Comparison of ENCODE assay signal across 17 mouse cellular contexts in the genomic region with DNA sequence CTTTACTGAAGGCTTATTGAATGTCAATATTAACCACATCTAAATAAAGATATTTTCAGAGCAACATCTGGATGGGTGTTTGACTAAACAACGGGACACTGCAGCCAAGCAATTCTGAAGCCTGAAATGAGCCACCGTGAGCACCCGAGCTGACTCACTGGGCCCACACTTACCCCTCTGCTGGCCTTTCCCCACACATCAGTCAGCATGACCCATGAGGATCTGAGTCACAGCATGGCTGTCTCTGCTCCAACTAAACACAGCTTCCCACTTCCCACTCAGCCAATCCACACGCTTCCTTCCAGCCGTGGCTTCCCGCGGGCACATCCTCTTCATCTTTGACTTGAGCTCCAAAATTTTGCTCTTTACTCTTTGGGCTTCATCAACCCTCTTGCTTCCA. TPM values are rescaled to one million over a fixed set of nuclear protein-coding genes. Genes with fewer than 3 reads are reported as not detected.
DNase-seq lines count a peak whose midpoint lies in the region; ATAC-seq lines count a peak whose summit lies in the region.
"Had no signal": no experiment of that assay in that cellular context is flagged by ENCODE, and none has a peak within 500 bp of the region (broad histone marks: within the 10 kb centered on the region; RNA-seq: fewer than 3 reads in every experiment).

No protein-coding gene starts in this region.

- no peaks in the 10 kb centered on the region for H3K9me3 ChIP-seq in heart, embryonic 13.5 days
- H3K9me3 ChIP-seq in kidney, embryonic 14.5 days (ENCODE audit: control insufficient read depth, low read length), result no peaks in the 10 kb centered on the region
- H3K9me3 ChIP-seq in kidney, embryonic 16.5 days (ENCODE audit: low read length), result no peaks in the 10 kb centered on the region
- H3K9me3 ChIP-seq: embryonic facial prominence, embryonic 12.5 days; G1E; hindbrain, embryonic 15.5 days; limb, embryonic 13.5 days had no signal

- no peak for ATAC-seq in heart, embryonic 13.5 days (ENCODE audit: extremely low read depth, insufficient number of reproducible peaks, low FRiP score, low TSS enrichment)
- no peak for ATAC-seq in kidney, embryonic 14.5 days (ENCODE audit: low FRiP score, low TSS enrichment)
- no peak for ATAC-seq in kidney, embryonic 16.5 days (ENCODE audit: low FRiP score, low TSS enrichment)

- DNase-seq in right cerebral cortex, postnatal 25 days, result peak; percentile 16
- no peak for DNase-seq in right cerebral cortex, postnatal 14 days
- peak; percentile 71 for DNase-seq in adrenal gland, postnatal 14 days
- DNase-seq in testis, postnatal 14 days (ENCODE audit: low spot score), result no peak
- DNase-seq: cerebellum, adult 9-11 months; kidney, adult 9 months; lung, postnatal 10 days had no signal

- H3K27me3 ChIP-seq in heart, embryonic 13.5 days (replicated peaks), result no peaks in the 10 kb centered on the region
- no peaks in the 10 kb centered on the region for H3K27me3 ChIP-seq in kidney, embryonic 14.5 days (ENCODE audit: control insufficient read depth, insufficient read depth, low read length)
- H3K27me3 ChIP-seq in kidney, embryonic 16.5 days (ENCODE audit: insufficient read depth, low read length), result no peaks in the 10 kb centered on the region
- H3K27me3 ChIP-seq: hindbrain, embryonic 15.5 days; limb, embryonic 13.5 days had no signal

- no peak overlapping the region for H3K4me3 ChIP-seq in heart, embryonic 13.5 days
- no peak overlapping the region for H3K4me3 ChIP-seq in kidney, embryonic 14.5 days (ENCODE audit: low read length)
- H3K4me3 ChIP-seq in kidney, embryonic 16.5 days (ENCODE audit: low read length), result no peak overlapping the region
- H3K4me3 ChIP-seq: embryonic facial prominence, embryonic 12.5 days; hindbrain, embryonic 15.5 days; limb, embryonic 13.5 days had no signal

- peak overlapping the region; percentile 95 for H3K27ac ChIP-seq in heart, embryonic 13.5 days (replicated peaks)
- no peak overlapping the region for H3K27ac ChIP-seq in kidney, embryonic 14.5 days (ENCODE audit: low read depth, low read length)
- H3K27ac ChIP-seq in kidney, embryonic 16.5 days (ENCODE audit: low read length), result no peak overlapping the region
- H3K27ac ChIP-seq: embryonic facial prominence, embryonic 12.5 days; hindbrain, embryonic 15.5 days; limb, embryonic 13.5 days had no signal

- peak overlapping the region; percentile 63; the same call in 1 of the 2 replicates for H3K9ac ChIP-seq in heart, embryonic 13.5 days
- no peak overlapping the region for H3K9ac ChIP-seq in kidney, embryonic 14.5 days (ENCODE audit: low read depth, low read length)
- H3K9ac ChIP-seq in kidney, embryonic 16.5 days (replicated peaks; ENCODE audit: low read length), result no peak overlapping the region
- H3K9ac ChIP-seq: embryonic facial prominence, embryonic 12.5 days; hindbrain, embryonic 15.5 days; limb, embryonic 13.5 days had no signal

- no peaks in the 10 kb centered on the region for H3K36me3 ChIP-seq in heart, embryonic 13.5 days
- H3K36me3 ChIP-seq in kidney, embryonic 14.5 days (ENCODE audit: control insufficient read depth, insufficient read depth, low read length), result no peaks in the 10 kb centered on the region
- H3K36me3 ChIP-seq in kidney, embryonic 16.5 days (ENCODE audit: insufficient read depth, low read length), result no peaks in the 10 kb centered on the region
- H3K36me3 ChIP-seq: embryonic facial prominence, embryonic 12.5 days; G1E; hindbrain, embryonic 15.5 days; limb, embryonic 13.5 days had no signal

- H3K4me2 ChIP-seq in heart, embryonic 13.5 days, result no peak overlapping the region
- H3K4me2 ChIP-seq in kidney, embryonic 14.5 days (replicated peaks; ENCODE audit: low read depth, low read length), result no peak overlapping the region
- no peak overlapping the region for H3K4me2 ChIP-seq in kidney, embryonic 16.5 days (replicated peaks; ENCODE audit: low read depth, low read length)
- H3K4me2 ChIP-seq: embryonic facial prominence, embryonic 12.5 days; hindbrain, embryonic 15.5 days; limb, embryonic 13.5 days had no signal

- 67% methylated on average over 7 of the region's 7 CpGs for WGBS in heart, embryonic 13.5 days
- 89% methylated on average over 7 of the region's 7 CpGs for WGBS in kidney, embryonic 14.5 days
- 85% methylated on average over 7 of the region's 7 CpGs for WGBS in kidney, embryonic 16.5 days

- peaks cover 59% of the 10 kb centered on the region for H3K4me1 ChIP-seq in heart, embryonic 13.5 days
- H3K4me1 ChIP-seq in kidney, embryonic 14.5 days (ENCODE audit: control insufficient read depth, insufficient read depth, low read length), result no peaks in the 10 kb centered on the region
- H3K4me1 ChIP-seq in kidney, embryonic 16.5 days (ENCODE audit: insufficient read depth, low read length), result peaks cover 2% of the 10 kb centered on the region; the same call in 1 of the 2 replicates
- H3K4me1 ChIP-seq: embryonic facial prominence, embryonic 12.5 days; limb, embryonic 13.5 days had no signal

RNA-seq across cellular contexts. Expression of gene Guca2b, which starts 4.2 kb away (rescaled TPM):
- not detected in 2 replicates for total RNA-seq in adrenal gland, postnatal 14 days (2021)
- not detected in 2 replicates for polyA plus RNA-seq in heart, embryonic 13.5 days (2015; fragmentation: Nextera tagmentation; extraction: Ambion mirVana)
- 1.3 and 1.8 TPM in 2 replicates for polyA plus RNA-seq in kidney, embryonic 14.5 days (2014; fragmentation: Nextera tagmentation; extraction: Ambion mirVana)
- polyA plus RNA-seq in kidney, embryonic 16.5 days (2015; fragmentation: Nextera tagmentation; extraction: Ambion mirVana), result 4.1 and 6.0 TPM in 2 replicates
- total RNA-seq: midbrain, postnatal 0 days had no signal
- polyA plus RNA-seq: embryonic facial prominence, embryonic 12.5 days; G1E; hindbrain, embryonic 15.5 days; limb, embryonic 13.5 days; midbrain, postnatal 0 days had no signal

RNA-seq across cellular contexts. Expression of gene Guca2a, which starts 25.5 kb away (rescaled TPM):
- total RNA-seq in adrenal gland, postnatal 14 days (2021), result not detected in 2 replicates
- polyA plus RNA-seq in heart, embryonic 13.5 days (2015; fragmentation: Nextera tagmentation; extraction: Ambion mirVana), result not detected in 2 replicates
- polyA plus RNA-seq in kidney, embryonic 14.5 days (2014; fragmentation: Nextera tagmentation; extraction: Ambion mirVana), result 4.1 and 5.0 TPM in 2 replicates
- 11.4 and 13.4 TPM in 2 replicates for polyA plus RNA-seq in kidney, embryonic 16.5 days (2015; fragmentation: Nextera tagmentation; extraction: Ambion mirVana)
- total RNA-seq: G1E; midbrain, postnatal 0 days had no signal
- polyA plus RNA-seq: embryonic facial prominence, embryonic 12.5 days; frontal cortex, adult 2 months; G1E; hindbrain, embryonic 15.5 days; limb, embryonic 13.5 days; midbrain, postnatal 0 days; thymus, postnatal 0 days had no signal

Comparison
In these comparisons a context has a peak if more than half of its experiments do, and no peak if none do; other contexts are left out.
1. DNase-seq: peak in right cerebral cortex, postnatal 25 days (single experiment) and adrenal gland, postnatal 14 days (single experiment); none in right cerebral cortex, postnatal 14 days (single experiment) and testis, postnatal 14 days (single experiment).